Mouse (Mus musculus): ENCODE results near the gene Zbed5.
"Not testable (repeated sequence)": the region's sequence is repeated elsewhere in the genome, so short reads cannot be mapped to it uniquely, and the experiment has no call there.

Zbed5 gene

DNA sequence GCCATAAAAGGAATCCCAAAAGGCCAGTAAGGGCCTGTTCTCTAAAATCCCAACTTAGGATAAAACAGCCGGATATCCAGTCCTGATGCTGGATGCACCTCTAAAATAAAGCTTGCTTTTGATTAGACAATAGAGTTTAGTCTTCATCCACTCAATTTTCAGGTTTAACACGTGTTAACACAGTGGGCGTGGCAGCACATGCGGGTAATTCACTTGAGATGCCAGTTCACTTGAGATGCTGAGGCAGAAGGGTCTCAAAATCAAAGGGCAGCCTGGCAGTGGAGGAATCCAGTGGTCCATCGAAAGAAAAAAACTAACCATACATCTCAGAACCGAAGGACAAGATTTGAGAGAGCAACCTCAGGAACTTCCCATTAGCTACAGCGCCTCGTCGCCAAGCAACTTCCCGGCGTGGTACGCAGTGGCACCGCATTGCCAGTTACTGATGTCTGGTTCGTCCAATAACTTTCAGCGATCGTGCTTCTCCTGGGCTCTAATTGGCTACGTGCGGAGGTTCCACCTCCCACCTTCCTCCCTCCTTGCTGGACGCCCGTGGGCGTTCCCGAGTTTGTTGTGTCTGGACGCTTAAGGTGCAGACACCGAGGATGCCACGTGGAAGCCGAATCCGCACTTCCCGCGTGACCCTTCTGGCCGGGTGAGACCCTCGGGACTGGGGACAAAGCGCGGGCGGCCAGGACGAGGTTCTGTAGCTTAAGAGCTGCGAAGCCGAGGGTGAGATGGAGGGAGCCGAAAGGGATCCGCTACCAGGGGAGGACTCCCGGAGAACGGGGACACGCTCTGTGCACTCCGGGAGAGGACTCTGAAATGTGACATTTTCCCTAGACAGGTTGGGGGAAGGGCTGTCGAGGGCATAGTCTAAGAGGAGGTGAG, at the start of gene Zbed5:
Gene Zbed5 (plus strand): TSS at position 526 of the 891 bp plus-strand sequence.
- DNase-seq = peak; percentile 88 to 89

DNA sequence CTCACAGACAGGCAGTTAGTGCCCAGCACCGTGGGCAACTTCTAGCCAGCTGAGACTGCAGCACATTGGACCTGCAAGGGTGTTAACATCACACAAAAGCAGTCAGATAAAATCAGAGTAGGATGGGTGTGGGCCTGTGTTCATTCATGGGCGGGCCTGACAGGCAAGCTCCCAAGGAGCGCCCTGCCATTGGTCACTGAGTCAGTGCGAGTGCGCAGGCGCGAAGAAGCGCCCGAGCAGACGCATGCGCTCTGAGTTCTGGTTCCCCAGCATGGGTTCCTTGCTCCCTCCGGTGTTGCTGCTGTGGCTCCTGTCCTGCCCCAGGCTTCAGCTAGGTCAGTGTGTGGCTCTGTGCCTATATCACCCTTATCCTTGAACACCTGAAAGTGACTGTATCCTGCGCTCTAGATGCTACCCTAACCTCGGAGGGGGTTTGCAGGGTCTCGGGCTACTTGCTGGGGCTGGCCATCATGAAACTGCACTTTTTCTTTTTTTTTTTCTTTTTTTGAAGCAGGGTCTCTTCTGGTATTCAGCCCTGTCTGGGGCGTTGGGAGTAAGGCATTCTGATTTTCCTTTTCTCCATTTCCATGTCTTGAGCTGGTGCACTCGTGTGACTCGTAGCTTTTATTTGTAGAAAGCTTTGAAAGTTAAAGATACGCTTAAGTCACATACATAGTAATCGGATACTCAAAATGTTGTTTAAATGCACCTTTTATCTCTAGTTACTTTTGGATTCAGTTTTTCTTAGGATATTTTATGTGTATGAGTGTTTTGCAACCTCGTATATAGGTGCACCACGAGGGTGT, 48.6 kb upstream of the Zbed5 start, which contains the start of gene Sumf2:
Gene Sumf2 (plus strand): TSS at position 235 of the 806 bp plus-strand sequence.
- DNase-seq = peak; percentile 96 to 98

DNA sequence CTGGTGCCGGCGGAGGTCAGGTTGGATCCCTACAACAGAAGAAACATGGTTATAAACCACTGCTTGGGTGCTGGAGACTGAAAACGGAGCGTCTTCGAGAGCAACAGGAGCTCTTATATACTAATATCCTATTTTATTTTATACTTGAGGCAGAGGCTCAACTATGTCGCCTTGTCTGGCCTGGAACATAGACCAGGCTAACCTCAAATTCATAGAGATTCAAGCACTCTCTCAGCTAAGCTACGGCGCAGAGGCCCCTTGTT, 48.0 kb upstream of the Zbed5 start:
- no peak for DNase-seq

- no peak for DNase-seq
Measured at GRCm38 (mm10) chr5:129855163-129855562, 40.4 kb upstream of the Zbed5 start.

DNA sequence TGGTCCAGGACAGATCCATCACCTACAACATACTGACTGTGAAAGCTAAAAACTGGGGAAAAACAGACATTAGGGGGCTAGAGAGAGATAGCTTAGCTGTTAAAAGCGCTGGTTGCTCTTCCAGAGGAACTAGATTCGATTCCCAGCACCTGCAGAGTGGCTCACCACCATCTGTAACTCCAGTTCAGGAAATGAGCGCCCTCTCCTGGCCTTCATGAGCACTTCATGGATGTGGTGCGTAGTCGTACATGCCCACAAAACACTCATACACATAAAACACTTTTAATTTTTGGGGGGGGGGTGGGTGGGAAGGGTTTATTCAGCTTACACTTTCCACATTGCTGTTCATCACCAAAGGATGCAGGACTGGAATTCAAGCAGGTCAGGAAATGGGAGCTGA, 39.1 kb upstream of the Zbed5 start:
- DNase-seq = no peak

GRCm38 (mm10) chr5:129862325-129862724, 33.2 kb upstream of the Zbed5 start:
- no peak for DNase-seq

DNA sequence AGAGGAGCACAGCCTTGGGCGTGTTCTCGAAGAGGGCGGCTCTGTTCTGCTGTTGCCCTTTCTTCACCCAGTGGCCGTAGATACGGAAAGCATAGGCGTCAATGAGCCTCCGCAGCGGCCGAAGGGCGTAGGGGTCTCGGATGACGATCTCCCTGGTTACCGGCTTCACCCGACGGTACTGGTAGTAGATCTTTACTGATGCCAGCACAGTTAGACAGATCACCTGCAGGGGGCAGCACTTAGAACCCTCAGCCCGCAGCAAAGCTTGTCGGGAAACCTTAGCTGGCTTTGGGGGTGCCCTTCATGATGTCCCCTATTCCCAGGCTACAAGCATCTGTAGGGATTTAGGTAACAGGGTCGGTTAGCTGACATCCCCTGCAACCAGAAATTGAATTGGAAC, 31.1 kb upstream of the Zbed5 start:
- DNase-seq = peak; percentile 46 to 76

GRCm38 (mm10) chr5:129865841-129866240, 29.7 kb upstream of the Zbed5 start:
- DNase-seq = no peak

- no peak for DNase-seq
Measured at GRCm38 (mm10) chr5:129869238-129869995, 26.1 kb upstream of the Zbed5 start.

DNA sequence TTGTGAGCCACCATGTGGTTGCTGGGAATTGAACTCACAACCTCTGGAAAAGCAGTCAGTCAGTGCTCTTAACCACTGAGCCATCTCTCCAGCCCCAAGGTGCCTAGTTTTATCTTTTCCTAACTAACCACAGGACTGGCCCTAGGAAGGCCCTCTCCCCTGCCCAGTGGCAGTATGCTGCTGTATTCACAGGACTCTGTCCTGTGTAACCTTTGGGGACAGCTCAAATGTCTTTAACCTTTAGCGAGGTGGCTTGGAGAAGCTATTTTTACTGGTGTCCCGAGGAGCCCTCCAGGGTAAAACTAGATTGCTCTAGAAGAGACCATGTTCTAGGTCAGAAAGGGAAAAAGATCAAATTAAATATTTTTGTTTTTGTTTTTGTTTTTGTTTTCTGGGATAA, 24.3 kb upstream of the Zbed5 start:
- DNase-seq = no peak

DNA sequence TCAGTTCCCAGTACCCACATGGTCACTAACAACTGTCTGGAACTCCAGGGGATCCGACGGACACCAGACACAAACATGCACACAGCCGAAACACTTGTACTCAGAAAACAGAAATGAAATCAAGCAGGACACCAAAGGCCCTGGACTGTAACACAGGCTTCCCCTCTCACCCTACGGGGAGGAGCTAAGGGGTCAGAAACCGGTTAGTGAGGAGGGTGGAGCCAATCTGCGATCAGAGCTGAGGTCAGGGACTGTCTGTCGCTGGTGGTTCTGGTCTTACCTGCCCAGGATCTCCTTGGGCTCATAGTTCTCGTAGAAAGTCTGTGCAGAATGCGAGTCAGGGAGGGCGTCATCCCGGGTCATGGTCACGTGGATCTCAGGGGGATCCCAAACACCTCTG, 21.6 kb upstream of the Zbed5 start:
- no peak for DNase-seq

DNA sequence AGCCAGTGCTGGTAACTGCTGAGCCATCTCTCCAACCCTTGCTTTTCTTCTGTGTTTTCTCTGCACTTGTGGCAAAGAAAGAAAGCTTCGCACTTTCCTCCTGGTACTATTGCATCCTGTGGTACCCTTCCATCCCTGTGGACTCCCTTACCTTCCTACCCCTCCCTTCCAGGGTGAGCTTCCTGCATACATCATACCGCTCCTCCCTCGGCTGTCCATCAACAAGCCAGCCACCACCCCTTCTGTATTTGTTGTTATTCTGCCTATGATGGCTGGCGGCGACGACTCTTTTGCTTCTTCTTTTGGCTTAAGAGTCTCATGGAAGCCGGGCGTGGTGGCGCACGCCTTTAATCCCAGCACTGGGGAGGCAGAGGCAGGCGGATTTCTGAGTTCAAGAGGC, 20.4 kb upstream of the Zbed5 start:
- no peak for DNase-seq

GRCm38 (mm10) chr5:129877731-129878455, 17.6 kb upstream of the Zbed5 start:
- DNase-seq = no peak

DNA sequence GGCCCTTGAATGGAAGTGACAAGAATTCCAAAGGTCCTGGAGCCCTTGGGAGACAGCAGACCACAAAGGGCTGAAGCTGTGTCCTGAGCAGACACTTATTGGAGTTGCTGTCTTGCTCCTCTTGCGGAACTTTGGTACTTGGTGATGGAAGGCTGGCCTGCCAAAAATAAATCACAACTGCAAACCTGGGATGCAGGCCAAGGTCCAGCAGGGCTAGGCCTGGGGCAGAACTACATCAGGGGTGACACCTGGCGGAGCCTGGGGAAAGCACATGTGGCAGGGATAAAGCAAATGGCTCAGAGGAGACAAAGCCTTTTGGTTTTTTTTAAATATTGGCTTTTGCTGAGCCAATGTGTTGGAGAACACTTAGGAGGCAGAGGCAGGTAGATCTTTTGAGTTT, 16.6 kb upstream of the Zbed5 start:
- peak; percentile 62 to 74 for DNase-seq

DNA sequence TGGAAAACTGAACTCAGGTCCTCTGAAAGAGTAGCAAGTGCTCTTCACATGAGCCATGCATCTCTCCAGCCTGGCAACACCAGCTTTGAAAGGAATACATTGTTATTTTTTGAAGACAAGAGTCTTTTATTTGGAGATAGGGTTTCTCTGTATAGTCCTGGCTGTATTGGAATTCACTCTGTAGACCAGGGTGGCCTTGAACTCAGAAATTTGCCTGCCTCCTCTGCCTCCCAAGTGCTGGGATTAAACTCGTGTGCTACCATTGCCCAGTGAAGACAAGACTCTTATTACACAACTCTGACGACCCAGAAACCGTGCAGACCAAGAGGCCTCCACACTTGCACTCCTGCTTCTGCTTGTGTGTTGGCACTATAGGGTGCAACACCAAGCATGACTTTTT, 15.6 kb upstream of the Zbed5 start:
- no peak for DNase-seq

DNA sequence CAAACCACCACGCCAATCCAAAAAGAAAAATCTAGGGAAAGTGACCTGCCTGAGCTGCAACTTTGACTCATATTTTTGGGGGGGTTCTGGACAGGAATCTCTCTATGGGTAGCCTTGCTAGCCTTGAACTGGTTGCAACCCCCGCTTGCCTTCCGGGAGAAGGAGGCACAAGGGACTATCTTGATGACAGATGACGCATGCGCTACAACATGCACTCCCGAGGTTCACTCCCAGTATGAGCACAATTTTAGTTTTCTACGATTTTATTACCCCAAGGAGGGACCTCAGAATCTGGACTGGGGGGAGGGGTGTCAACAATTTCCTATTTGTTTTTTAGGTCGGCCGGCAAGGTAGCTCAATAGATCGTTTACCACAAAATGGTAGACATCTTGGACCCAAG, 9.3 kb upstream of the Zbed5 start:
- DNase-seq = no peak

DNA sequence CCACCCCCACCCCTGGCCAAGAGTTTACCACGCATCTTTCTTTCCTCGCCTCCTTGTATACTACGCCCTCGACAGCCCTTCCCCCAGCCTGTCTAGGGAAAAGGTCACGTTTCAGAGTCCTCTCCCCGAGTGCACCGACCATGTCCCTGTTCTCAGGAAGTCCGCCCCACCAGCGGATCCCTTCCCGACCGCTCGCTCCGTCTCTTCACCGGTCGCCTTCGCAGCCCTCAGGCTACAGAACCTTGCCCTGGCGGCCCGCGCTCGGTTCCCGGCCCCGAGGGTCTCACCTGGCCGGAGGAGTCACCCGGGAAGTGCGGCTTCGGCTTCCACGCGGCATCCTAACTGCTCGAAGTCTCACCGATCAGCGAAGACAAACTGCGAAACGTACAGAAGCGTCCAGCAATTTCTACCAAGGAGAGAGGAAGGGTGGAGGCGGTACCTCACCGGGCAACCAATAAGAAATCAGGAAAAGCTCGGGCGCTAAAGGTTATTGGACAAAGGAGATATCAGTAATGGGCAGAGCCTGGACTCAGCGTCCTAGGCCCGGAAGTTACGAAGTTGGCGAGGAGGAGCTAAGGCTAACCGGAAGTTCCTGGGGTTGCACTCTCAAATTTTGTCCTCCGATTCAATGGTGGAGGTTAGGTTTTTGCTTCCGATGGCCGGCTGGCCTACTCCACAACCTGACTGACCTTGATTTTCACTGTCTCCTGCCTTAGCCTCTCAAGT, 8.4 kb upstream of the Zbed5 start, which contains the start of gene Chchd2:
Gene Chchd2 (minus strand): TSS at position 560 of the 726 bp plus-strand sequence.
- DNase-seq = peak; percentile 92 to 96

DNA sequence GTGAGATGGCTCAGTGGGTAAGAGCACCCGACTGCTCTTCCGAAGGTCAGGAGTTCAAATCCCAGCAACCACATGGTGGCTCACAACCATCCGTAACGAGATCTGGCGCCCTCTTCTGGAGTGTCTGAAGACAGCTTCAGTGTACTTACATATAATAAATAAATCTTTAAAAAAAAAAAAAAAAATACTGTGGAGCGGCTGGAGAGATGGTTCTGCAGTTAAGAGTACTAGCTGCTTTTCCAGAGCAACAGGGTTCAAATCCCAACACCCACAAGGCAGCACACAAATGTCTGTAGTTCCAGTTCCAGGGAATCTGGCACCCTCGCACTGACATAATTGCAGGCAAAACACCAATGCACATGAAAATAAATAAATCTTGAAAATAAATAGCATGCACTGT, 5.1 kb upstream of the Zbed5 start:
- not testable (repeated sequence) for DNase-seq

DNA sequence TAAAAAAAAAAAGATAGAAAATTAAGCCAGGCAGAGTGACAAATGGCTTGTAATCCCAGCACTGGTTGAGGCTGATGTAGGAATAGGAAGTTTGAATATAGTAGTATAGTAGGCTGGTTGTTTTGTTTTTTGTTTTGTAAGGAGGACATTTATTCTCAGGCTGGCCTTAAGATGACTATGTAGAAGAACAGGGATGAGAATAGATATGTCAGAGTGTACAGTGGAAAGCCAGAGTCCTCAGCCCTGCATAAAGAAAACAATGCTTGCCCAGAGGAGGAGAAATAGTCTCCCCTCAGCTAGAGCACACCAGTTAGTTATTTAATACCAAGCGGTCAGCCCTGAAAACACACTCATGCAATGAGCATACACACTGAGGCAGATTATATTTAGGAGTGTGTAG, 2.9 kb downstream of the Zbed5 start, which contains the start of gene Phkg1:
Gene Phkg1 (minus strand): TSS at position 101 of the 400 bp plus-strand sequence.
- no peak for DNase-seq

DNA sequence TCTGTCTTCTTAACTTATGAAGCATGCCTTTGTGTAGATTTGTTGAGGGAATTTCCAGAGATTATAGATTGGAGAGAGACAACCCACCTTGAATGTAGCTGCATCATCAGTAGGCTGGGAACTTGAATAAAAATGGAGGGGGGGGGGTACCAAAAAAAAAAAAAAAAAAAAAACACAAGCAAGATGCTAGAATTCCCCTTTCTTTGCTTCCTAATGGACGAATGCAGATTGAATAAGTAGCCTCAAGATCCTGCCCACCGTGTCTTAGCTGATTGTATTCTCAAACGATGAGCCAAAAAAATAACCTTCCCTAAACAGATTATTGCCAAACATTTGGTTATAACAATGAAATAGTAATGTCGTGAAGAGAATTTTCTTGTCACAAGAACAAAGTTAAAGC, 12.3 kb downstream of the Zbed5 start:
- no peak for DNase-seq

GRCm38 (mm10) chr5:129908242-129908965, 12.9 kb downstream of the Zbed5 start, which contains the start of gene Nupr1l:
Nupr1l (plus strand) TSS chr5:129908540.
- peak; percentile 93 for DNase-seq
